Mouse (Mus musculus) neural tube, embryonic 14.5 days (tissue): ENCODE measurements around the gene Nkx2-3. TPM values are rescaled to one million over a fixed set of nuclear protein-coding genes. Genes with fewer than 3 reads are reported as not detected.

Source experiments
- ATAC-seq: fragments of 200-750 bp; cut with Nextera tagmentation; 2 replicates; pipeline ENCODE4 v1.8.0; 2017; ENCODE audit warnings: low read depth, mild to moderate bottlenecking, moderate TSS enrichment, moderate library complexity
- H3K27ac ChIP-seq: fragments of 300-500 bp; sonication (generic); 2 replicates; pipeline ENCODE4 v1.5.1; 2014; ENCODE audit warnings: low read depth, mild to moderate bottlenecking, control low read depth, low read length, moderate library complexity, mixed read lengths
- H3K27me3 ChIP-seq: fragments of 300-500 bp; sonication (generic); 2 replicates; pipeline ENCODE4 v1.6.1; 2014; ENCODE audit warnings: low read length; ENCODE audit not compliant: control insufficient read depth, insufficient read depth
- H3K36me3 ChIP-seq: fragments of 300-500 bp; sonication (generic); 2 replicates; pipeline ENCODE4 v1.6.1; 2014; ENCODE audit warnings: low read length, mixed read lengths; ENCODE audit not compliant: control insufficient read depth, insufficient read depth
- H3K4me1 ChIP-seq: fragments of 300-500 bp; sonication (generic); 2 replicates; pipeline ENCODE4 v1.6.1; 2014; ENCODE audit warnings: low read length; ENCODE audit not compliant: control insufficient read depth, insufficient read depth
- H3K4me2 ChIP-seq: fragments of 300-500 bp; sonication (generic); 2 replicates; pipeline ENCODE4 v1.6.1; 2014; ENCODE audit warnings: mild to moderate bottlenecking, low read depth, low read length, control low read depth
- H3K4me3 ChIP-seq: fragments of 300-500 bp; sonication (generic); 2 replicates; pipeline ENCODE4 v1.5.1; 2014; ENCODE audit warnings: low read depth, low read length, control low read depth, mixed read lengths
- H3K9ac ChIP-seq: fragments of 300-500 bp; sonication (generic); replicated peaks from 2 replicates; pipeline ENCODE4 v1.6.1; 2014; ENCODE audit warnings: low read depth, mild to moderate bottlenecking, control low read depth, low read length, mixed read lengths
- H3K9me3 ChIP-seq: fragments of 300-500 bp; sonication (generic); 2 replicates; pipeline ENCODE4 v1.6.1; 2016; ENCODE audit warnings: low read length; ENCODE audit not compliant: control insufficient read depth
- WGBS: fragments of 180-500 bp; shearing (Covaris S2); extraction: QIAGEN DNeasy Blood & Tissue Kit; methylation state at CpG from one replicate; pipeline ENCODE4 v1.1.7; 2014; 5-methylcytosine and 5-hydroxymethylcytosine counted together
- polyA plus RNA-seq: library from polyadenylated mRNA; unstranded; fragments of >200 nt; fragmentation: Nextera tagmentation; extraction: Ambion mirVana; gene quantifications from 2 replicates; pipeline ENCODE4 v1.2.1, GENCODE M21; 2014

The Nkx2-3 gene
- polyA plus RNA-seq, 1 experiment from 2014 or later = not detected

GRCm38 (mm10) chr19:43584788-43585187 is 27.3 kb upstream of the Nkx2-3 start:
- no peak overlapping the region for H3K27ac ChIP-seq
- H3K4me3 ChIP-seq = no peak overlapping the region
- H3K4me1 ChIP-seq = no peaks in the 10 kb centered on the region
- H3K9me3 ChIP-seq = no peaks in the 10 kb centered on the region
- no peak overlapping the region for H3K4me2 ChIP-seq
- WGBS = 4% methylated on average over 13 of the region's 13 CpGs
- no peak overlapping the region for H3K9ac ChIP-seq
- peaks cover 41% of the 10 kb centered on the region for H3K27me3 ChIP-seq
- no peaks in the 10 kb centered on the region for H3K36me3 ChIP-seq
- ATAC-seq = no peak

GRCm38 (mm10) chr19:43592026-43592425 is 20.1 kb upstream of the Nkx2-3 start:
- Histone ChIP-seq H3K9ac (no peak overlapping the region), H3K9me3 (0 out of 2 replicates have a peak, but pooled peaks cover 3% of the 10 kb centered on the region), H3K27ac (no peak overlapping the region), H3K36me3 (no peaks in the 10 kb centered on the region), H3K4me2 (no peak overlapping the region), H3K27me3 (peaks cover 49% of the 10 kb centered on the region), H3K4me1 (no peaks in the 10 kb centered on the region), H3K4me3 (no peak overlapping the region)
- 72% methylated on average over 4 of the region's 4 CpGs for WGBS
- no peak for ATAC-seq

- Histone ChIP-seq H3K9me3 (no peaks in the 10 kb centered on the region), H3K9ac (no peak overlapping the region), H3K4me1 (no peaks in the 10 kb centered on the region), H3K4me2 (no peak overlapping the region), H3K36me3 (no peaks in the 10 kb centered on the region), H3K4me3 (no peak overlapping the region), H3K27ac (no peak overlapping the region), H3K27me3 (peaks cover 92% of the 10 kb centered on the region)
- 7% methylated on average over 5 of the region's 5 CpGs for WGBS
- no peak for ATAC-seq
Observed at GRCm38 (mm10) chr19:43596981-43597380, 15.1 kb upstream of the Nkx2-3 start.

- H3K4me1 ChIP-seq = no peaks in the 10 kb centered on the region
- H3K27ac ChIP-seq = no peak overlapping the region
- H3K9me3 ChIP-seq = no peaks in the 10 kb centered on the region
- no peak overlapping the region; the same call in 1 of the 2 replicates for H3K4me2 ChIP-seq
- H3K4me3 ChIP-seq = no peak overlapping the region
- no peak for ATAC-seq
- no peaks in the 10 kb centered on the region for H3K36me3 ChIP-seq
- H3K9ac ChIP-seq = no peak overlapping the region
- peaks cover 96% of the 10 kb centered on the region for H3K27me3 ChIP-seq
- 4% methylated on average over 25 of the region's 25 CpGs for WGBS
Observed at GRCm38 (mm10) chr19:43598741-43599660, 13.1 kb upstream of the Nkx2-3 start.

- Histone ChIP-seq H3K36me3 (no peaks in the 10 kb centered on the region), H3K27ac (no peak overlapping the region), H3K4me2 (no peak overlapping the region; the same call in 1 of the 2 replicates), H3K27me3 (peaks cover 94% of the 10 kb centered on the region), H3K9me3 (no peaks in the 10 kb centered on the region), H3K4me1 (no peaks in the 10 kb centered on the region), H3K9ac (no peak overlapping the region), H3K4me3 (no peak overlapping the region)
- under 1% methylated on average over 27 of the region's 27 CpGs for WGBS
- ATAC-seq = no peak
Observed at GRCm38 (mm10) chr19:43599776-43600544, 12.2 kb upstream of the Nkx2-3 start.

GRCm38 (mm10) chr19:43600545-43601331 is 11.4 kb upstream of the Nkx2-3 start:
- 3% methylated on average over 33 of the region's 33 CpGs for WGBS
- no peak overlapping the region for H3K4me2 ChIP-seq
- ATAC-seq = no peak
- H3K4me1 ChIP-seq = no peaks in the 10 kb centered on the region
- H3K27me3 ChIP-seq = peaks cover 94% of the 10 kb centered on the region
- H3K36me3 ChIP-seq = no peaks in the 10 kb centered on the region
- no peaks in the 10 kb centered on the region for H3K9me3 ChIP-seq
- no peak overlapping the region for H3K4me3 ChIP-seq
- no peak overlapping the region for H3K9ac ChIP-seq
- H3K27ac ChIP-seq = no peak overlapping the region

GRCm38 (mm10) chr19:43601440-43601839 is 10.7 kb upstream of the Nkx2-3 start:
- no peak overlapping the region for H3K4me3 ChIP-seq
- ATAC-seq = no peak
- WGBS = 3% methylated on average over 27 of the region's 27 CpGs
- H3K9ac ChIP-seq = no peak overlapping the region
- no peak overlapping the region for H3K4me2 ChIP-seq
- H3K9me3 ChIP-seq = no peaks in the 10 kb centered on the region
- no peaks in the 10 kb centered on the region for H3K36me3 ChIP-seq
- no peaks in the 10 kb centered on the region for H3K4me1 ChIP-seq
- H3K27ac ChIP-seq = no peak overlapping the region
- H3K27me3 ChIP-seq = peaks cover 94% of the 10 kb centered on the region

GRCm38 (mm10) chr19:43601996-43602590 is 10.0 kb upstream of the Nkx2-3 start:
- Histone ChIP-seq H3K4me1 (no peaks in the 10 kb centered on the region), H3K4me2 (no peak overlapping the region), H3K4me3 (no peak overlapping the region), H3K9ac (no peak overlapping the region), H3K27me3 (peaks cover 94% of the 10 kb centered on the region), H3K36me3 (no peaks in the 10 kb centered on the region), H3K9me3 (no peaks in the 10 kb centered on the region), H3K27ac (no peak overlapping the region)
- no peak for ATAC-seq
- 2% methylated on average over 12 of the region's 12 CpGs for WGBS
